Comparison of ENCODE assay signal across 8 mouse cellular contexts in the genomic region with DNA sequence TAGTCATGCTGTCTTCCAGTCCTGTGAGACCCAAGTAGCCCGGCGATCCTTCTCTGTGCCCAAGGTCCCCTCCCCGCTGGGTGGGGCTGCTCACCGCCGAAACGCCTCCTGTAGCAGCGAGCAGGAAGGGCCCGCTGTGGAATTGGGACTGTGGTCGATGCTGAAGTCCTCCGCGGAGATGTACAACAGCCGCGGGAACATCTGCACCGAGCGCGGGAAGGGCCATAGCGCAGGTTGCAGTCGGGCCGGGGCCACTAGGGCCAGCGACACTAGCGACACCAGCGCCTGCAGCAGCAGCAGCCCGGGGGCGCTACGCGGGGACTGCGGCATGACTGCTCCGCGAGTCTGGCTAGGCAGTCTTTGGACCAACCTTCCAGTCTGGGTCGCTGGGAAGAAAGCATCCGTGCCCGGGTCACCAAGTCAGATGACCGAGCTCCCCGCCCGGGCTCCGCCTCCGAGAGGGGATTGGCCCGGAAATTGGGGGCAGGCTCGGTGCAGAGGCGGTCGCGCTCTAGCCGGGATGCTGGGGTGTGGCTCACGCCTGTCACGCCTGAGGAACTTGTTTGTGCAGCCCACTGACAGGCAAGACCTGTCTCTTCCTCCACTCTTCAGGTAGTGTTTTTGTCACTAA. TPM values are rescaled to one million over a fixed set of nuclear protein-coding genes. Genes with fewer than 3 reads are reported as not detected.
DNase-seq lines count a peak whose midpoint lies in the region; ATAC-seq and TF ChIP-seq lines count a peak whose summit lies in the region.

Hexb (minus strand) TSS at position 426 of the 631 bp plus-strand sequence.

- peaks cover 23% of the 10 kb centered on the region; the same call in 1 of the 2 replicates for H3K4me1 ChIP-seq in embryonic facial prominence, embryonic 10.5 days
- H3K4me1 ChIP-seq in intestine, postnatal 0 days (replicated peaks; ENCODE audit: control insufficient read depth, insufficient read depth, low read length) = no peaks in the 10 kb centered on the region; the same call in 1 of the 2 replicates
- H3K4me1 ChIP-seq in limb, embryonic 10.5 days = peaks cover 19% of the 10 kb centered on the region
- 0 out of 2 replicates have a peak, but pooled peaks cover 3% of the 10 kb centered on the region for H3K4me1 ChIP-seq in midbrain, embryonic 12.5 days

- no peaks in the 10 kb centered on the region for H3K36me3 ChIP-seq in embryonic facial prominence, embryonic 10.5 days (replicated peaks)
- 0 out of 2 replicates have a peak, but pooled peaks cover under 1% of the 10 kb centered on the region for H3K36me3 ChIP-seq in intestine, postnatal 0 days (ENCODE audit: control insufficient read depth, insufficient read depth)
- H3K36me3 ChIP-seq in limb, embryonic 10.5 days = no peaks in the 10 kb centered on the region
- H3K36me3 ChIP-seq in midbrain, embryonic 12.5 days = no peaks in the 10 kb centered on the region

- peak within 1 kb of the TSS; percentile 68 for H3K4me3 ChIP-seq in embryonic facial prominence, embryonic 10.5 days
- peak within 1 kb of the TSS; percentile 73 for H3K4me3 ChIP-seq in intestine, postnatal 0 days (ENCODE audit: low read depth, low read length)
- peak within 1 kb of the TSS; percentile 70 for H3K4me3 ChIP-seq in limb, embryonic 10.5 days
- H3K4me3 ChIP-seq in midbrain, embryonic 12.5 days = peak within 1 kb of the TSS; percentile 56

- peaks cover 11% of the 10 kb centered on the region for H3K27me3 ChIP-seq in embryonic facial prominence, embryonic 10.5 days (replicated peaks; ENCODE audit: low read depth, poor library complexity, severe bottlenecking)
- no peaks in the 10 kb centered on the region for H3K27me3 ChIP-seq in intestine, postnatal 0 days (replicated peaks; ENCODE audit: control insufficient read depth, insufficient read depth, low read length)
- H3K27me3 ChIP-seq in limb, embryonic 10.5 days (ENCODE audit: low read depth, poor library complexity, severe bottlenecking) = 0 out of 2 replicates have a peak, but pooled peaks cover 9% of the 10 kb centered on the region
- H3K27me3 ChIP-seq in midbrain, embryonic 12.5 days = peaks cover 5% of the 10 kb centered on the region; the same call in 1 of the 2 replicates

- H3K4me2 ChIP-seq in intestine, postnatal 0 days (replicated peaks; ENCODE audit: low read depth) = peak within 1 kb of the TSS; percentile 92
- H3K4me2 ChIP-seq in midbrain, embryonic 12.5 days (replicated peaks) = peak within 1 kb of the TSS; percentile 89

- no peaks in the 10 kb centered on the region for H3K9me3 ChIP-seq in embryonic facial prominence, embryonic 10.5 days
- H3K9me3 ChIP-seq in intestine, postnatal 0 days (ENCODE audit: control insufficient read depth) = no peaks in the 10 kb centered on the region
- no peaks in the 10 kb centered on the region for H3K9me3 ChIP-seq in limb, embryonic 10.5 days (replicated peaks)
- H3K9me3 ChIP-seq in midbrain, embryonic 12.5 days = no peaks in the 10 kb centered on the region

- peak; percentile 91 for ATAC-seq in intestine, postnatal 0 days
- ATAC-seq in midbrain, embryonic 12.5 days (ENCODE audit: low FRiP score, low read depth) = peak; percentile 91

- DNase-seq in layer of hippocampus, adult 11-12 months (ENCODE audit: low spot score) = peak; percentile 91
- no peak for DNase-seq in layer of hippocampus, adult 9-10 months (ENCODE audit: low spot score)
- DNase-seq in embryonic facial prominence, embryonic 10.5 days (ENCODE audit: low spot score) = peak; percentile 91
- DNase-seq in gonadal fat pad, adult 2 months (ENCODE audit: low read depth) = peak; percentile 24
- DNase-seq in limb, embryonic 10.5 days (ENCODE audit: low spot score) = peak; percentile 91
- peak; percentile 78 for DNase-seq in skeletal muscle tissue, adult 2 months (ENCODE audit: low read depth, low spot score)

- WGBS in embryonic facial prominence, embryonic 10.5 days = under 1% methylated on average over 45 of the region's 45 CpGs
- whole genome bisulfite sequencing in intestine, postnatal 0 days = under 1% methylated on average over 45 of the region's 45 CpGs
- WGBS in limb, embryonic 10.5 days = under 1% methylated on average over 45 of the region's 45 CpGs
- under 1% methylated on average over 45 of the region's 45 CpGs for WGBS in midbrain, embryonic 12.5 days

- H3K9ac ChIP-seq in intestine, postnatal 0 days (ENCODE audit: low read depth, low read length) = peak within 1 kb of the TSS; percentile 56
- peak within 1 kb of the TSS; percentile 72 for H3K9ac ChIP-seq in midbrain, embryonic 12.5 days (replicated peaks)

- TF ChIP-seq CTCF in intestine, postnatal 0 days (IDR thresholded peaks at IDR 0.05; ENCODE audit: low read depth) = peak; percentile 63

- peak within 1 kb of the TSS; percentile 84 for H3K27ac ChIP-seq in embryonic facial prominence, embryonic 10.5 days (replicated peaks)
- H3K27ac ChIP-seq in intestine, postnatal 0 days (ENCODE audit: low read depth, low read length) = peak within 1 kb of the TSS; percentile 83
- peak within 1 kb of the TSS; percentile 89 for H3K27ac ChIP-seq in limb, embryonic 10.5 days
- no peak within 1 kb of the TSS for H3K27ac ChIP-seq in midbrain, embryonic 12.5 days (replicated peaks)

RNA-seq across cellular contexts. Expression of gene Hexb, which starts in this region (rescaled TPM):
- 14.1 and 18.4 TPM in 2 replicates for polyA plus RNA-seq in embryonic facial prominence, embryonic 10.5 days (2016; fragmentation: Nextera tagmentation; extraction: Ambion mirVana)
- polyA plus RNA-seq in gonadal fat pad, adult 2 months (2012; rRNA removed) = 200 and 256 TPM in 2 replicates
- 273 and 300 TPM in 2 replicates for polyA plus RNA-seq in intestine, postnatal 0 days (2015; fragmentation: Nextera tagmentation; extraction: Ambion mirVana)
- 15.2 and 18.2 TPM in 2 replicates for polyA plus RNA-seq in limb, embryonic 10.5 days (2016; fragmentation: Nextera tagmentation; extraction: Ambion mirVana)
- polyA plus RNA-seq in midbrain, embryonic 12.5 days (2016; fragmentation: Nextera tagmentation; extraction: Ambion mirVana) = 23.8 and 24.2 TPM in 2 replicates
